Mouse (Mus musculus): ENCODE measurements around the gene Prap1.

Gene Prap1

GRCm38 (mm10) chr7:140092924-140093528, at the start of gene Prap1:
Gene Prap1, plus strand, starts transcription at chr7:140093395.
- no peak for DNase-seq

GRCm38 (mm10) chr7:140045546-140045945, 47.6 kb upstream of the Prap1 start:
- DNase-seq: no peak

- DNase-seq: no peak
These were observed 45.3 kb upstream of the Prap1 start for GRCm38 (mm10) chr7:140047811-140048311.

- no peak for DNase-seq
These were observed 44.7 kb upstream of the Prap1 start, which contains the start of gene Msx3 for GRCm38 (mm10) chr7:140048361-140049114. Gene Msx3, minus strand, starts transcription at chr7:140049089.

DNA sequence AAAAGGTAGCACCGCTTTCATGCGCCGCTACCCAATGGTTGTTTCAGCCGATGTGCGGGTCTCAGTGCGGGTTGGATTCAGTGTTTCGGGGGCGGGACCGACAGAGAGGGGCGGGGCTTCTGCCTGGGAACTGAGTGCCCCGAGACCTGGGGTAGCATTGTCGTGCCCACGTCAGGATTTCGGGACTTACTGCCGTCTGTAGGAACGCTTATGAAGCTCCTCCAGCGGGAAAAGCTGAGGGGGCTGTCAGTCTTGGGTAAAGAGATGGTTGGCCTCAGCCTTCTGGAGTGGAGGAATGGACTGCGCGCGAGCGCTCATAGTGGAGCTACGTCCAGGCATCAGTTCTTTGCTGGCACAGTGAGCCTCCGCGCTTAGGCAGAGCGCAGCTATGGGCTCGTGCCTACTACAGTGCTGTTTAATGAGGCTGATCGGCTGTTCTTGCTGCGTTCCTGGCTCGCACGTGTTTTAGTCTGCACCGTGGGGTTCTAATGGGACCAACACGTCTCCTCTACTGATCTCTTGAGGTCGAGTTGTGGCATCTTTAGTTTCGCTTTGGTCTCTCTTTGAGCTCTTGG, 44.0 kb upstream of the Prap1 start:
- peak in 1 of 2 experiments; percentile 15 for DNase-seq

GRCm38 (mm10) chr7:140054124-140054523, 39.1 kb upstream of the Prap1 start:
- no peak for DNase-seq

DNA sequence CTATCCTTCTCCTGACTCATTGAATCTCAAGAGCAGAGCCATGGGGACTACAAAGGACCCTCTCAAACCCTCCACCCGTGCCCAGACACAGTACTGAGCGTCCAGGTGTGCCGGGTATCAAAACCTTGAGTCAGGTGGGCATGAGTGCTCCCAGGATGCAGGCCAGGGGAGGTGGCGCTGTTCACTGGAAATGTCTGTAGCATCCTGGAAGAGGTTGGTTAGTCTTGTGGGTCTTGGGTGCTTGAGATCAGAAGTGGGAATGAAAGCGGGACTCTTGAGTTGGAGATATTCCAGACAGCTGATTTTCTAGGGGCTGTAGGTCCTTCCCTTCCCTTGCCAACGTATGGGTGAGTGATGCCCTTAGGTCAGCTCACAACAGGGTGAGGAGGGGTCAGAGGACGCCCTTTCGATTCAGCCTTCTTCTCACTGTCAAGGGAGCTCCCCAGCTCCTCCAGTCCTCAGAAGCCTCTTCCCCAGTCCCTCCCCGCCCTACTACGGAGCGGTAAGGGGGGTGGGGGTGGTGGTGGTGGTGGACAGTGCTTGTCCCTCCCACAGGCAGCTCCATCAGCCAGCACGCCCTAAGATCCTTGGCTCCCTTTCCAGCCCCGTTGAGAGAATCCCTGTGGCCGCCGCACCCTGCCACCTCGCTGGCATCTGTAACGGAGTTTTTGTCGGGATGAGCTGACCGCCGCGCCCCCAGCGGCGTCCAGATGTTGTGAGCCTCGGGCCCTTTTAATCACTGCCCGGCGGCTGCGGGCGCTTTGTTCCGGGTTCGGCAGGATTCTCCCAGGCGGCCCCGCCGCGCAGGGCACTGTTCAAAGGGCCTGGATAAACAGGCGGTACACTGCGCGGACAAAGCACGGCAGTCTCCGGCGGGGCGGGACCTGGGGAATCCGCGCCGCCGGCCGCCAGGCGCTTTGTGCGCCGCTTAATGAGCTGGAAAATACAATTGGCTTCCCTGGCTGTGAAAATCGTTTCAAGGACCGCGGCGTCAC, 35.5 kb upstream of the Prap1 start:
- DNase-seq: peak in 1 of 2 experiments; percentile 29

- DNase-seq: no peak
These were observed 34.7 kb upstream of the Prap1 start for GRCm38 (mm10) chr7:140058528-140058927.

DNA sequence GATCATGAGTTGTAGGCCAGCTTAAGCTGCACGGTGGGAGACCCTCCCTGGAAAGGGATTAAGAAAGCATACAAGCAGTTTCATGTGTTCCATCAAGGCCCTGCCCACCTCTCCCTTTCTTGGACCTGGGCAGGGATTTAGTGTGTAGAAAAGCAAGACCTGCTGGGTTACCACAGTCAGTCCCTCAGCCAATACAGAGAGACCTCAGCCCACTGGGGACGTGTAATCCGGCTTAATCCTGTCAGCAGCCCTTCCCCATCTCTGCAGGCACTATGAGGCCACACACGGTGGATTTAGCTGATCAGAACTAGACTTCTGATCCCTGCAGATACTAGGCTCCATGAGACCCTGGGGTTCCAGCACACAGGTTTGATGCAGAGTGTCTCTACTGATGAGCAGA, 33.6 kb upstream of the Prap1 start:
- DNase-seq: no peak

GRCm38 (mm10) chr7:140060936-140061831, 32.0 kb upstream of the Prap1 start:
- no peak for DNase-seq

- DNase-seq: no peak
These were observed 31.4 kb upstream of the Prap1 start for GRCm38 (mm10) chr7:140061832-140062130.

DNA sequence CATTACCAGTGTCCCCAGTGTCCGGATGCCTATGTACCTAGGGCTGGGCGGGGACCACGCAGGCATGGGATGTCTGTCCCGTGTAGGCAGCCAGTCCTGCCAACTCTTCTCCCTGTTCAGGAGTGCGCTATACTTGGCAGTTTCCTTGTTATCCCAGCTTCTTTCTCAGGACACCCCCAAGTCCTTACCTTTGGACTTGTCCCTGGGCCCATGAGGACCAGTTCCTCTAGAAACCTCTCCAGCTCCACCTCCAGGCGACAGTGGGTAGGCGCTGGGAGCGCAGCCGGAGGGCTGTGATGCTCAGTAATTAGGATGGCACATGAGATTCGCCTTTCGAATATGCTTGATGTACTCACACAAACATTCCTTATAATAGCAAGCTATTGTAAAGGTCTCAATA, 30.9 kb upstream of the Prap1 start:
- peak in 1 of 2 experiments; percentile 31 for DNase-seq

DNA sequence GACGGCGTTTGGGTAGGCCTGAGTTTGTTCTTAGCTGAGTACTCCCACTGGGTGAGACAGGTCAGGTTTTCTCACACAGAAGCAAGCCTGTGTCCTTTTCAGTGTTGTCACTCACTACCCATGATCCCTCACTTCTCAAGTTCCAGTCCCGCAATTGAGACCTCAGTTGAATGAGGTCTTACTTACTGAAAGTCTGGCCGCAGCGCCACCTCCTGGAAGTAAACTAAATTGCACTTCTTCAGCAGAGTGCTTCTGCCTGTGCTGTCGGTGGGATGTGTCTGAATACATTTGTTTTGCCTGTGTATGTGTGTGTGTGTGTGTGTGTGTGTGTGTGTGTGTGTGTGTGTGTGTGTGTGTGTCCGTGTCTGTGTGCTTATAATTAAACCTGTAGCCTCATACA, 30.1 kb upstream of the Prap1 start:
- peak; percentile 35 to 73 for DNase-seq

DNA sequence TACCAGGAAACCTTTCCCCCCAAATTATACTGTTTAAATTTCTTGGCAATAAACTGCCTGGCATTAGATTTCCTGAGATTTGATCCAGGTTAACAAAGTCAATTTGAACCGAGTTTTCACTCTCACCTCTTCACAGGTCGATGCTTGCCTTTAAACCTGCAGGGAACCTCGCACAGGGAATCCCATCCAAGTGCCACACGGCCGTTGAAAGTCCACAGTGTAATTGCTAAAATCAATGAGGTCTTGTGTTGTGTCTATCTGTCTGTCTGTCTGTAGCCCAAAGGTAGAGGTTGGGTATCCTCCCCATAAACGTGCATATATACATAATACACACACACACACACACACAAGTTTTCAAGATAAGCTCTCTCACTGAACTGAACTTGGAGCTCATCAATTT, 25.8 kb upstream of the Prap1 start:
- no peak for DNase-seq

- no peak for DNase-seq
These were observed 23.0 kb upstream of the Prap1 start for GRCm38 (mm10) chr7:140070042-140070711.

- DNase-seq: no peak
These were observed 15.5 kb upstream of the Prap1 start for GRCm38 (mm10) chr7:140077698-140078097.

DNA sequence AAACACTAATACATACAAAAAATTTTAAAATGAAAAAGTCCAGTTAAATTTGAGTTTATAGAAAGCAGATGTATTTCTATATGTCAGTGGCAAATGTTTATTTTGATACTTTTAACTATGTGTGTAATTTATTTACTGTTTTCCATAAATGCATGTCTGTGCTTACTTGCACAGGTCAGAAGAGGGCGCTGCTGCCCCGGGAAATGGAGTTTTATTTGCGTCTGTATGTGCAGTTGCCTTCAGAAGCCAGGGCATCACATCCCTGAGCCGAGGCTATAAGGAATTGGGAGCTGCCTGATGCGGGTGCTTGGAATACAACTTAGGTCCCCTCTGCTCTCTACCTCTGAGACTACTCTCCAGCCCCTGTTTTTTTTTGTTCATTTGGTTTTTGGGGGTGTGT, 14.5 kb upstream of the Prap1 start:
- peak; percentile 56 to 67 for DNase-seq

DNA sequence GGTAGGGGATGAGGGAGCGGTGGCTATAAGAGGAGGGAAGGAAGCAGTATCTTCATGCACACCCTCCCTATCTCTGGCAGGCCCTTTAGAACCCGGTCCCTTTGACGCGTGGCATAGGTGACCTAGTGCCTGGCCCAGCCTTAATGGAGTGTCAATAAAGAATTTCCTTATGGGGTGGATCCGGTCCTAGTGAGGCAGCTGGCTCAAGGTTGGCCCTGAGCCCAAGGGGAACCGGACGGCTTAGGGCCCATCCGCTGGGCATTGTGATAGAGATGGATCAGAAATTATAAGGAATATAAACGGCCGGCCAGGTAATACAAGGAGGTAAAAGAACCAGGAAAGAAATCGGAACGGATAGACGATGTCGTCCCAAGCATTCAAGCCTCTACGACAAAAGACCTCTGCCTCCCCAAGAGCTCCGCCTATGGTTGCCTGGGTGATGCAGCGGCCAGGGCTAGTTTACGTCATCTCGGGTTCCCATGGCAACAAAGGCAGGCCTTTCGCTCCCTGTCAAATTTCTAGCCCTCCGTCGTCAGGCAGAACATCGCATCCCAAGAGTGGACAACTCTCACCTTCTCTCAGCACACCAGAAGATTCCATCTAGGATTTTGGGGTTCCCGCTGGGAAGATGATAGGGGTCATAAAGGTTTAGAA, 12.6 kb upstream of the Prap1 start:
- DNase-seq: peak; percentile 56 to 59

DNA sequence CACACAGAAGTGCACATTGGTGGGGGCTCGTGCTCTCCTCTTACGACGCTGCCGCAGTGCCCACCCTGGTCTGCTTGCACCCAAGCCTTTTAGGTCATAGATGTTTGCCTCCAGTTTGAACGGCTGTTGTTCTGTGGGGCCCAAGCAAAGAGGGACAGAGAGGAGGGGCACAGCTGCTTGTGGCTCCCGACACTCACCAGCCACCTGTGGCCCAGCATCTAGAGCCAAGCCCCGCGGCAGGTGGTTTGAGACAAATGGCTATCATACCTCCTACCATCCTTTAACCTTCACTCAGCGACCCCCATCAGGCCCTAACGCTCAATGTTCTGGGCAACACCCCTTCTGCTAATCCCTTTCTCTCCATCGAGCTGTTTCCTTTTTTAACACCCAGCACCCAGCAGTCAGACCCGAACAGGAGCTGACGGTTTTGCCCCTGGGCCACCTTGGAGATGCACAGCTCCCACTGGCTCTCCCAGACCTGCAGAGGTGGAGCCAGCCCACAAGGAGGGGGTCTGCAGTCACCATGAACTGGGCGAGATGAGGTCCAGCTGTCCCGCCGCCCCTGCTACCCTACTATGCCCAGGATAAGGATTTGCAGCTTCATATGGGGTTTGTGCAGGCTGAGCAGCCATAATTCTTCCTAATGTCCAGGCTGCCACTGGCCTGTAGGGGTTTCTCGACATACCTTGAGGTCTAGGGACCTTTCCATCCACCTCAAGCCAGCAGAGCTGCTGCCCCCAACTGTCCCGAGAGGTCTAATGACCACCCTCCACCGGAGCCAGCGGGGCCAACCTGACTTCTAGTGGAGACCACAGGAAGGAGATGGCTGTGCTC, 11.6 kb upstream of the Prap1 start:
- DNase-seq: no peak

GRCm38 (mm10) chr7:140082242-140082678, 10.9 kb upstream of the Prap1 start, which contains the start of gene Caly:
Gene Caly, minus strand, starts transcription at chr7:140082548.
- DNase-seq: no peak
